10 mouse cellular contexts compared by ENCODE assay signal in genomic region chr13:98222848-98223247, GRCm38 (mm10). TPM values are rescaled to one million over a fixed set of nuclear protein-coding genes. Genes with fewer than 3 reads are reported as not detected.
DNase-seq lines count a peak whose midpoint lies in the region; ATAC-seq lines count a peak whose summit lies in the region.
"Had no signal": no experiment of that assay in that cellular context is flagged by ENCODE, and none has a peak within 500 bp of the region (broad histone marks: within the 10 kb centered on the region; RNA-seq: fewer than 3 reads in every experiment).

No protein-coding gene starts in this region.

- DNase-seq in lung, adult 18-20 months, result peak; percentile 5 to 24
- DNase-seq in lung, postnatal 25 days (ENCODE audit: low spot score), result no peak
- DNase-seq in adipocyte (ENCODE audit: low spot score), result peak; percentile 41
- DNase-seq in forebrain, embryonic 14.5 days (ENCODE audit: low spot score), result peak; percentile 68
- DNase-seq in layer of hippocampus, adult 8-10 months (ENCODE audit: low spot score in 2 of 2), result no peak
- DNase-seq in natural killer cell, adult 2 months (ENCODE audit: low spot score in 2 of 2), result no peak

- no peaks in the 10 kb centered on the region for H3K27me3 ChIP-seq in forebrain, embryonic 14.5 days (replicated peaks; ENCODE audit: control insufficient read depth, insufficient read depth, low read length)
- no peaks in the 10 kb centered on the region for H3K27me3 ChIP-seq in intestine, embryonic 15.5 days (replicated peaks)

- WGBS in forebrain, embryonic 14.5 days, result 32% methylated on average over 12 of the region's 12 CpGs
- 34% methylated on average over 12 of the region's 12 CpGs for WGBS in intestine, embryonic 15.5 days

- no peaks in the 10 kb centered on the region for H3K9me3 ChIP-seq in forebrain, embryonic 14.5 days (replicated peaks; ENCODE audit: control insufficient read depth, low read length)
- no peaks in the 10 kb centered on the region for H3K9me3 ChIP-seq in intestine, embryonic 15.5 days
- H3K9me3 ChIP-seq: embryonic facial prominence, embryonic 13.5 days had no signal

- no peak overlapping the region for H3K27ac ChIP-seq in forebrain, embryonic 14.5 days (ENCODE audit: low read depth, low read length)
- no peak overlapping the region for H3K27ac ChIP-seq in intestine, embryonic 15.5 days
- H3K27ac ChIP-seq: embryonic facial prominence, embryonic 13.5 days had no signal

- no peak overlapping the region for H3K9ac ChIP-seq in forebrain, embryonic 14.5 days (ENCODE audit: low read length)
- H3K9ac ChIP-seq in intestine, embryonic 15.5 days, result no peak overlapping the region
- H3K9ac ChIP-seq: embryonic facial prominence, embryonic 13.5 days had no signal

- H3K4me3 ChIP-seq in forebrain, embryonic 14.5 days (ENCODE audit: low read depth, low read length), result no peak overlapping the region
- H3K4me3 ChIP-seq in intestine, embryonic 15.5 days (replicated peaks), result no peak overlapping the region
- H3K4me3 ChIP-seq: embryonic facial prominence, embryonic 13.5 days had no signal

- no peaks in the 10 kb centered on the region for H3K36me3 ChIP-seq in forebrain, embryonic 14.5 days (ENCODE audit: control insufficient read depth, insufficient read depth, low read length)
- H3K36me3 ChIP-seq in intestine, embryonic 15.5 days, result no peaks in the 10 kb centered on the region
- H3K36me3 ChIP-seq: embryonic facial prominence, embryonic 13.5 days had no signal

- peak; percentile 67; the same call in 1 of the 2 replicates for ATAC-seq in forebrain, embryonic 14.5 days
- no peak for ATAC-seq in intestine, embryonic 15.5 days
- peak; percentile 86 for ATAC-seq in megakaryocyte-erythroid progenitor cell, adult 5-6 weeks (replicated peaks; ENCODE audit: low FRiP score, low TSS enrichment, poor library complexity, severe bottlenecking)

- no peaks in the 10 kb centered on the region for H3K4me1 ChIP-seq in forebrain, embryonic 14.5 days (ENCODE audit: control insufficient read depth, insufficient read depth, low read length)
- H3K4me1 ChIP-seq in intestine, embryonic 15.5 days (replicated peaks), result no peaks in the 10 kb centered on the region

- H3K4me2 ChIP-seq in forebrain, embryonic 14.5 days (ENCODE audit: low read length), result peak overlapping the region; percentile 21; the same call in 1 of the 2 replicates
- H3K4me2 ChIP-seq in intestine, embryonic 15.5 days (replicated peaks), result peak overlapping the region; percentile 37; the same call in 1 of the 2 replicates
- H3K4me2 ChIP-seq: embryonic facial prominence, embryonic 13.5 days had no signal

RNA-seq across cellular contexts. Expression of gene Arhgef28, which starts 16.6 kb away (rescaled TPM):
- 9.9 and 10.9 TPM in 2 replicates for polyA plus RNA-seq in forebrain, embryonic 14.5 days (2014; fragmentation: Nextera tagmentation; extraction: Ambion mirVana)
- polyA plus RNA-seq in intestine, embryonic 15.5 days (2015; fragmentation: Nextera tagmentation; extraction: Ambion mirVana), result 15.6 and 18.1 TPM in 2 replicates
- 0.79 and 1.1 TPM in 2 replicates for total RNA-seq in megakaryocyte-erythroid progenitor cell, adult 5-6 weeks (2014; fragmentation: Nextera tagmentation)
- total RNA-seq in megakaryocyte-erythroid progenitor cell, adult 5-6 weeks (2017), result 1.5 and 2.0 TPM in 2 replicates
- 10 to 100 TPM; 76.5 to 97.9 (median 94.2) TPM for total RNA-seq in layer of hippocampus, adult 8-10 months (2022)
- total RNA-seq: neutrophil, adult 5-6 weeks had no signal

RNA-seq across cellular contexts. Expression of gene Utp15, which starts 40.0 kb away (rescaled TPM):
- 26.4 and 30.6 TPM in 2 replicates for polyA plus RNA-seq in forebrain, embryonic 14.5 days (2014; fragmentation: Nextera tagmentation; extraction: Ambion mirVana)
- 34.0 and 35.7 TPM in 2 replicates for polyA plus RNA-seq in intestine, embryonic 15.5 days (2015; fragmentation: Nextera tagmentation; extraction: Ambion mirVana)
- total RNA-seq in megakaryocyte-erythroid progenitor cell, adult 5-6 weeks (2014; fragmentation: Nextera tagmentation), result 34.4 and 45.7 TPM in 2 replicates
- total RNA-seq in megakaryocyte-erythroid progenitor cell, adult 5-6 weeks (2017), result 57.2 and 67.9 TPM in 2 replicates
- 10 to 100 TPM; 22.2 to 25.0 (median 24.2) TPM for total RNA-seq in layer of hippocampus, adult 8-10 months (2022)

RNA-seq across cellular contexts. Expression of gene Ankra2, which starts 40.0 kb away (rescaled TPM):
- 73.4 and 79.1 TPM in 2 replicates for polyA plus RNA-seq in forebrain, embryonic 14.5 days (2014; fragmentation: Nextera tagmentation; extraction: Ambion mirVana)
- 22.2 and 22.5 TPM in 2 replicates for polyA plus RNA-seq in intestine, embryonic 15.5 days (2015; fragmentation: Nextera tagmentation; extraction: Ambion mirVana)
- 37.7 and 42.4 TPM in 2 replicates for total RNA-seq in megakaryocyte-erythroid progenitor cell, adult 5-6 weeks (2014; fragmentation: Nextera tagmentation)
- total RNA-seq in megakaryocyte-erythroid progenitor cell, adult 5-6 weeks (2017), result 21.6 and 25.0 TPM in 2 replicates
- 10 to 100 TPM; 42.8 to 50.4 (median 49.4) TPM for total RNA-seq in layer of hippocampus, adult 8-10 months (2022)

RNA-seq across cellular contexts. Expression of gene Gm21976, which starts 56.8 kb away (rescaled TPM):
- polyA plus RNA-seq in forebrain, embryonic 14.5 days (2014; fragmentation: Nextera tagmentation; extraction: Ambion mirVana), result not detected in 2 replicates
- not detected in 2 replicates for polyA plus RNA-seq in intestine, embryonic 15.5 days (2015; fragmentation: Nextera tagmentation; extraction: Ambion mirVana)
- total RNA-seq in megakaryocyte-erythroid progenitor cell, adult 5-6 weeks (2014; fragmentation: Nextera tagmentation), result not detected in 2 replicates
- not detected in 2 replicates for total RNA-seq in megakaryocyte-erythroid progenitor cell, adult 5-6 weeks (2017)
- total RNA-seq in layer of hippocampus, adult 8-10 months (2022), result not detected
- total RNA-seq: neutrophil, adult 5-6 weeks had no signal
- polyA plus RNA-seq: embryonic facial prominence, embryonic 13.5 days had no signal

Comparison
In these comparisons a context has a peak if more than half of its experiments do, and no peak if none do; other contexts are left out.
1. DNase-seq: peak in lung, adult 18-20 months (2 of 2), adipocyte (single experiment) and forebrain, embryonic 14.5 days (single experiment); none in lung, postnatal 25 days (single experiment), layer of hippocampus, adult 8-10 months (0 of 2) and natural killer cell, adult 2 months (0 of 2).
2. RNA of gene Arhgef28, which starts 16.6 kb away (total RNA-seq): 76.5 to 97.9 TPM in layer of hippocampus, adult 8-10 months; 0.79 to 2.0 TPM in megakaryocyte-erythroid progenitor cell, adult 5-6 weeks; every median in the first group is over 10 times any median in the second.